Mouse (Mus musculus) erythroid progenitor cell, adult 5-6 weeks (primary cell): ENCODE measurements around the gene Tmem165. TPM values are rescaled to one million over a fixed set of nuclear protein-coding genes. Genes with fewer than 3 reads are reported as not detected.

ENCODE experiments used
- ATAC-seq: replicated peaks from 2 replicates; pipeline ENCODE4 v1.8.0; 2016; ENCODE audit warnings: moderate number of reproducible peaks, mild to moderate bottlenecking, moderate TSS enrichment, inconsistent platforms; ENCODE audit not compliant: poor library complexity, low FRiP score, severe bottlenecking
- total RNA-seq, 2 experiments: library from RNA; stranded (forward) in 1 of 2; stranded (reverse) in 1 of 2; fragments of 150-400 nt in 1 of 2; fragments of 186-747, 209-891 nt in 1 of 2; gene quantifications; 2 replicates each; pipeline versions ENCODE4 v1.2.3 to v1.2.4; 2015 to 2017; ENCODE audit warnings: low replicate concordance in 2 of 2

Tmem165 gene
- total RNA-seq (2015; ENCODE audit: low replicate concordance) (22.7 and 34.0 TPM in 2 replicates), total RNA-seq (2017; ENCODE audit: low replicate concordance) (24.0 and 31.4 TPM in 2 replicates)

- peak; percentile 99 for ATAC-seq
Measured at GRCm38 (mm10) chr5:76183750-76184261, at the start of gene Tmem165. Tmem165 (plus strand) TSS chr5:76183880.

GRCm38 (mm10) chr5:76135644-76136043, 48.0 kb upstream of the Tmem165 start:
- ATAC-seq: no peak

- no peak for ATAC-seq
Measured at GRCm38 (mm10) chr5:76136271-76136670, 47.4 kb upstream of the Tmem165 start.

GRCm38 (mm10) chr5:76137586-76137985, 46.1 kb upstream of the Tmem165 start:
- ATAC-seq: no peak

- ATAC-seq: no peak
Measured at GRCm38 (mm10) chr5:76138071-76138470, 45.6 kb upstream of the Tmem165 start.

- no peak for ATAC-seq
Measured at GRCm38 (mm10) chr5:76138512-76138911, 45.2 kb upstream of the Tmem165 start.

- ATAC-seq: no peak
Measured at GRCm38 (mm10) chr5:76139171-76139671, 44.5 kb upstream of the Tmem165 start.

- ATAC-seq: peak; percentile 93
Measured at GRCm38 (mm10) chr5:76139808-76140729, 43.6 kb upstream of the Tmem165 start, which contains the start of gene Srd5a3. Srd5a3 (plus strand) TSS chr5:76140271.

- ATAC-seq: peak; percentile 47
Measured at GRCm38 (mm10) chr5:76140730-76141066, 43.0 kb upstream of the Tmem165 start.

- no peak for ATAC-seq
Measured at GRCm38 (mm10) chr5:76143356-76143755, 40.3 kb upstream of the Tmem165 start.

GRCm38 (mm10) chr5:76146401-76146800, 37.3 kb upstream of the Tmem165 start:
- ATAC-seq: no peak

- no peak for ATAC-seq
Measured at GRCm38 (mm10) chr5:76149436-76149835, 34.2 kb upstream of the Tmem165 start.

GRCm38 (mm10) chr5:76152956-76153355, 30.7 kb upstream of the Tmem165 start:
- ATAC-seq: no peak

GRCm38 (mm10) chr5:76153430-76153829, 30.2 kb upstream of the Tmem165 start:
- no peak for ATAC-seq

- ATAC-seq: no peak
Measured at GRCm38 (mm10) chr5:76154434-76155165, 29.1 kb upstream of the Tmem165 start.

GRCm38 (mm10) chr5:76159555-76159954, 24.1 kb upstream of the Tmem165 start:
- ATAC-seq: no peak

- no peak for ATAC-seq
Measured at GRCm38 (mm10) chr5:76160086-76160485, 23.6 kb upstream of the Tmem165 start.

- ATAC-seq: no peak
Measured at GRCm38 (mm10) chr5:76161491-76161890, 22.2 kb upstream of the Tmem165 start.

- ATAC-seq: no peak
Measured at GRCm38 (mm10) chr5:76162926-76163325, 20.8 kb upstream of the Tmem165 start.

GRCm38 (mm10) chr5:76163828-76164390, 19.8 kb upstream of the Tmem165 start:
- ATAC-seq: no peak
